Mouse (Mus musculus) neural tube, embryonic 12.5 days (tissue): ENCODE results near the gene Triml2. TPM values are rescaled to one million over a fixed set of nuclear protein-coding genes. Genes with fewer than 3 reads are reported as not detected.

Experiments used
- ATAC-seq: fragments of 200-750 bp; cut with Nextera tagmentation; 2 replicates; pipeline ENCODE4 v1.8.0; 2017; ENCODE audit warnings: low read depth, mild to moderate bottlenecking, moderate TSS enrichment, moderate library complexity; ENCODE audit not compliant: low FRiP score
- H3K27ac ChIP-seq: fragments of 300-500 bp; sonication (generic); 2 replicates; pipeline ENCODE4 v1.5.1; 2016
- H3K27me3 ChIP-seq: fragments of 300-500 bp; sonication (generic); replicated peaks from 2 replicates; pipeline ENCODE4 v1.6.1; 2016; ENCODE audit warnings: mild to moderate bottlenecking
- H3K36me3 ChIP-seq: fragments of 300-500 bp; sonication (generic); 2 replicates; pipeline ENCODE4 v1.6.1; 2016; ENCODE audit warnings: mild to moderate bottlenecking
- H3K4me1 ChIP-seq: fragments of 300-500 bp; sonication (generic); 2 replicates; pipeline ENCODE4 v1.6.1; 2016
- H3K4me2 ChIP-seq: fragments of 300-500 bp; sonication (generic); replicated peaks from 2 replicates; pipeline ENCODE4 v1.6.1; 2016; ENCODE audit warnings: mild to moderate bottlenecking
- H3K4me3 ChIP-seq: fragments of 300-500 bp; sonication (generic); 2 replicates; pipeline ENCODE4 v1.5.1; 2016
- H3K9ac ChIP-seq: fragments of 300-500 bp; sonication (generic); 2 replicates; pipeline ENCODE4 v1.6.1; 2016; ENCODE audit warnings: mild to moderate bottlenecking
- H3K9me3 ChIP-seq: fragments of 300-500 bp; sonication (generic); 2 replicates; pipeline ENCODE4 v1.6.1; 2016; ENCODE audit warnings: mild to moderate bottlenecking
- WGBS: fragments of 180-500 bp; shearing (Covaris S2); methylation state at CpG from one replicate; pipeline ENCODE4 v1.1.7; 2016; 5-methylcytosine and 5-hydroxymethylcytosine counted together
- polyA plus RNA-seq: library from polyadenylated mRNA; unstranded; fragments of >200 nt; fragmentation: Nextera tagmentation; extraction: Ambion mirVana; gene quantifications from 2 replicates; pipeline ENCODE4 v1.2.1, GENCODE M21; 2016

Gene Triml2
- not detected in 2 replicates for polyA plus RNA-seq

DNA sequence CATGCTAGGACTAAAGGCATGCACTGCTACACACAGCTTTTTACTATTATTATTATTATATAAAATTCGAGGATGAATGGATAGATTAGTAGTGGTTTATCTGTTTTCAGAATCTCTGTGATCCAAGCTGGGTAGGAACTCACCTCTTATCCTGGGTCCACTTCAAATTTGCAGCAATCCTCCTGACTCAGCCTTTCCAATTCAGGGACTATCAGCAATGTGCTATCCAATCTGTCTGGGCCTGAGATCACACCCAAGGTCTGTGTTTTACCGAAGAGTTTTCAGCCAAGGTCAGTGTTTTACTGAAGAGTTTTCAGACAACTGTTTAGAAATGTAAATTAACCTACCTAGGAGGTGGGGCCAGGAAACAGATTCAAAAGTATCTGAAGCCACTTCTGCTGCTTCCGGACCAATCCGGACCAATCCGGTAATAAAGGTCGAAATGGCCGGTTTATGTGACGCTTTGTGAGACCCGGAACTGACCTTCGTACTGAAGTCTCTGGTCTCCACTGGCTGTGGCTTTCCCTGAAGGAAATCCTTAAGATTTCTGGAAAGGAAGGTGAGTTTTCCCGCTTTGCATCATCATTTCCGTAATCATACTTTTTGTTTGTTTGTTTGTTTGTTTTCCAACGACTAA is at the start of gene Triml2:
TSS of gene Triml2 (plus strand) at position 488 of the 637 bp plus-strand sequence.
- H3K9me3 ChIP-seq = no peaks in the 10 kb centered on the region
- no peaks in the 10 kb centered on the region for H3K27me3 ChIP-seq
- no peak within 1 kb of the TSS for H3K9ac ChIP-seq
- no peak within 1 kb of the TSS for H3K27ac ChIP-seq
- no peak for ATAC-seq
- no peaks in the 10 kb centered on the region for H3K36me3 ChIP-seq
- H3K4me3 ChIP-seq = no peak within 1 kb of the TSS
- H3K4me1 ChIP-seq = no peaks in the 10 kb centered on the region
- WGBS = 92% methylated on average over 13 of the region's 13 CpGs
- H3K4me2 ChIP-seq = no peak within 1 kb of the TSS

DNA sequence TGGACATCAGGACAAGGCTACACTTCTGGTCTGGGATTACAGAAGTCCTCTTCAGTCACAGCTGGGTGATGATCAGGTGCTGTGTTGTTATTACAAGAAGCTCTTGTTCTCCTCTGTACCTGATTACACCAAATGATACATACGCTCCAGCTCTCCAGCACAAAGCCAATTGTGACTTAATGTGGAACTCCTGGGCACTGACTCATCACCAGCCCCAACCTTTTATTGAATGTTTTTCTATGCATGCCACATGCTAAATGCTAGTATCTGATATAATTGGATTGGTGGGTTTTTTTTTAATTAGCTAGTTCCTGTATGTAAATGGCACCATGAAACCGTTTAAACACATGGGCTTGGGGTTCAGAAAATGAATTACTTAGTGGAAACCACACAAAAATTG is 39.0 kb upstream of the Triml2 start, which contains the start of gene Triml1:
TSS of gene Triml1 (minus strand) at position 101 of the 400 bp plus-strand sequence.
- H3K4me2 ChIP-seq = no peak within 1 kb of the TSS
- WGBS = 83% methylated on average over 2 of the region's 2 CpGs
- ATAC-seq = no peak
- no peaks in the 10 kb centered on the region for H3K4me1 ChIP-seq
- H3K4me3 ChIP-seq = no peak within 1 kb of the TSS
- no peak within 1 kb of the TSS for H3K9ac ChIP-seq
- no peaks in the 10 kb centered on the region for H3K36me3 ChIP-seq
- no peaks in the 10 kb centered on the region for H3K27me3 ChIP-seq
- no peaks in the 10 kb centered on the region for H3K9me3 ChIP-seq
- H3K27ac ChIP-seq = no peak within 1 kb of the TSS

DNA sequence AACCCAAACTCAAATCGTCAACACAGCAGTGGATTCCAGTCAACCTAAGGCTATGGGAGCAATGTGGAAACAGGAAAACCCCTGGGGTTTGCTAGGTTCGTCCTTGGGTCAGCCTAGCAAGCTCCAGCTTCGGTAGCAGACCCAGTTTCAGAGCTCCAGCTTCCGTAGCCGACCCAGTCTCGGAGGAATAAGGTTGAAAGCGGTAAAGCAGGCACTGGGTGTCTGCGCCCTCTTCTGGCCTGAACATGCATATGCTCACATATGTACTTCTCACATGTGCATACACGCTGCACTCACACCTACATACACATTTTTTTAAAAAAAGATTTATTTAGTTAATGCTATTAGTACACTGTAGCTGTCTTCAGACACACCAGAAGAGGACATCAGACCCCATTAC is 31.0 kb upstream of the Triml2 start:
- 88% methylated on average over 9 of the region's 9 CpGs for WGBS

DNA sequence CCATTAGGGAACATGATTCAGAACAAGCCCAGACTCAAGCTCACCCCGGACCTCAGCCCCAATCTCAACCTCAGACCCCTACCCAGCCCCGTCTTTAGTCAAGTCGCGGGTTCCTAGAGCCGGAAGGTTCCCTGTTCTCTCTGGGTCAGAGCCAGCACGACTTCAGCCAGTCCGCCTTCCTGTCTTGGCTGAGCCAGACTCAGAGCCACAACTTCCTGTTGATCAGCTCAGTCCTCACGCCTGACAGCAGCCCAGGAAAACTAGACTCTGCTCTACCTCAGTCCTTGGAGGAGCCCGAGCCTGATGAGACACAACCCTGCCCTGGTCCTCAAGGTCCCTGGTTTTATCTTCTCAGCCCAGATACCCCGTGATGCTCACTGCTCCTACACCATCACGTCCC is 17.1 kb upstream of the Triml2 start:
- Histone ChIP-seq H3K4me3 (no peak overlapping the region), H3K9me3 (no peaks in the 10 kb centered on the region), H3K36me3 (no peaks in the 10 kb centered on the region), H3K9ac (no peak overlapping the region), H3K27ac (no peak overlapping the region), H3K4me2 (no peak overlapping the region), H3K4me1 (no peaks in the 10 kb centered on the region), H3K27me3 (no peaks in the 10 kb centered on the region)
- ATAC-seq = no peak
- WGBS = 86% methylated on average over 11 of the region's 11 CpGs

More for the DNA sequence above, 31.0 kb upstream of the Triml2 start:
- Histone ChIP-seq H3K27ac (no peak overlapping the region), H3K4me3 (no peak overlapping the region), H3K9me3 (no peaks in the 10 kb centered on the region), H3K36me3 (no peaks in the 10 kb centered on the region), H3K27me3 (no peaks in the 10 kb centered on the region), H3K4me2 (no peak overlapping the region), H3K9ac (no peak overlapping the region), H3K4me1 (no peaks in the 10 kb centered on the region)
- ATAC-seq = no peak

DNA sequence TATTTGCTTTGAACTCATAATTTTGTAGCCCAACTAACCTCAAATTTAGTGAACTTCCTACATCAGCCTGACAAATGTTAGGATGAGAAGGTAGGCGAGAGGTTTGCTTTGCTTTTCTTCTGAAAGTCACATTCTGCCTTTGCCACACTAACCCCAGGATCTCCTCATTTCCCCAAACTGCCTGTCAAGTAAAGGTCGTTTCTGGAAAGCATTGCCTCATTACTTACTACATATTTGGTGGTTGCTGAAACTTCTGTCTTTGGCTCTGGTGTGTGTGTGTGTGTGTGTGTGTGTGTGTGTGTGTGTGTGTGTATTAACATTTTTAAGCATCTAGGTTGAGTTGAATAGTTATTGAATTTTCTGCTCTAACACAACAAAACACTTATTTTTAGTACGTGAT is 15.9 kb upstream of the Triml2 start:
- Histone ChIP-seq H3K4me2 (no peak overlapping the region), H3K9ac (no peak overlapping the region), H3K27me3 (no peaks in the 10 kb centered on the region), H3K4me3 (no peak overlapping the region), H3K27ac (no peak overlapping the region), H3K9me3 (no peaks in the 10 kb centered on the region), H3K4me1 (no peaks in the 10 kb centered on the region), H3K36me3 (no peaks in the 10 kb centered on the region)
- 86% methylated on average over 3 of the region's 3 CpGs for WGBS
- ATAC-seq = no peak

DNA sequence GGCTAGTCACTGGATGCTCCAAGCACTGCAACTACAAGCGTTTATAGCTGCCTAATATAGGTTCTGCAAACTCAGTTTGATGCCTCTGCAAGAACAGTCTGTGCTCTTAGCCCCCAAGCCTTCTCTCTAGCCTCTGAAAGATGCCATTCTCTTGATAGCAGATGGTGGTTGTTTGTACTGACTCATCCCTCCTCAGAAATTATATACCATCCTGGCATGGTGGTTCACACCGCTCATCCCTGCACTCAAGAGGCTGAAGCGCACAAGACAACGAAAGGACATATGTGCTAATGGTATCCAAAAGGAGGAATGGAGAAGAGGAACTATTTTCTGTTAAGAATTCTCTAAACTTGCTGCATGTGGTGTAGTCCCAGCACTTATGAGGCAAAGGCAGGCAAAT is 12.3 kb upstream of the Triml2 start:
- no peak for ATAC-seq
- Histone ChIP-seq H3K27me3 (no peaks in the 10 kb centered on the region), H3K4me3 (no peak overlapping the region), H3K9me3 (no peaks in the 10 kb centered on the region), H3K4me1 (no peaks in the 10 kb centered on the region), H3K9ac (no peak overlapping the region), H3K4me2 (no peak overlapping the region), H3K36me3 (no peaks in the 10 kb centered on the region), H3K27ac (no peak overlapping the region)
- WGBS = 89% methylated on average over 4 of the region's 4 CpGs

DNA sequence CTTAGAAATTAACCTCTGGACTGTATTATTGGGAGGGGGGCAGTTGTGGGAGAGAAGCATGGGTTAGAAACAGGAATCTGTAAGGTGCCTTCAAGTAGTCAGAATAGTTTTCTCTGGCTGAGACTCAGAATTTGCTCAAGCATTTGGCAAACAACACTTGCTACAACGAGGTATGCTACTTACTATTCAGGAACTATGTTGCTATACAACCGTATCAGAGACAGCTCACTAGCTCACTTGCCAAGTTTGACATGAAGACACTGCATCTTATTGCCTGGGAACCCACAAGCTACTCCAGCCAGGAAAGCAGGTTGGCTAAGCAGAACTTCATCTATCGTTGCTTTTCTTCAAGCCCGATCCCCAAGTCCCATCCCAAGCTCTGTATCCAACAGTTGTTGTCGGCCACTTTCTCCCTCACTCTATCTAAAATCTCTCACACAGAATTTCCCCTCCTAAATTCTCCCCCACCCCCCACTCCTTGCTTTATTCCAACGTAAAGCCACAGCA is 11.0 kb upstream of the Triml2 start:
- 87% methylated on average over 6 of the region's 6 CpGs for WGBS

DNA sequence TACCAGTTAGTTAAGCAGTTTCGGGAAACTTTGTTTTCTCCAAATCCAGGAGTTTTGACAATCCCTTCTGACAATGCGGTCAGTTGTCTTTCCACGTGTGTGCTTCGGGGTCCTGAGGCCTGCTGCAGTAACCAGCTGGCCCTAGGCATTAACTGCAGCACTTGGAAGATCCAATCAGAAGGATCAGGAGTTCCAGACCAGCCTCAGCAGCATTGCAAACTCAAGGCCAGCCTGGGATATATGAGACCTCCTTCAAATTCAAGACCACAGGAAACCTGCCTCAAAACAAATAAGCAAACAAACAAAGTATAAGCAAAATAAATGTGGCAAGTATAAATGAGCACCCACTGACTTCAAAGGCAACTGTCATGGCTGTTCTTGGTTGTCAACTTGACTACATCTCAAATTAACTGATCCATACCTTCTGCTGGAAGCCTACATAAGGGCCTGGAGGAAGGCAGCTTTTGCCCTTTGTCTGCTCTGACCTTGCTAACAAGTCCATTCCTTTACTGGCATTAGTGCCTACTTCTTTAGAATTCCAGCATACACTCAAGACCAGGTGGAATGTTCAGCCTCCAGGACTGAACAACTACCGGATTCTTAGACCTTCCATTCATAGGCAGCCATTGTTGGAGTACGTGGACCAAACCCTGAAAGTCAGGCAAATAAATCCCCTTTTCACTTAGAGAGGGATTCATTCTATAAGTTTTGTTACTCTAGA is 3.4 kb upstream of the Triml2 start:
- Histone ChIP-seq H3K36me3 (no peaks in the 10 kb centered on the region), H3K27me3 (no peaks in the 10 kb centered on the region), H3K4me3 (no peak overlapping the region), H3K4me2 (no peak overlapping the region), H3K27ac (no peak overlapping the region), H3K4me1 (no peaks in the 10 kb centered on the region), H3K9me3 (no peaks in the 10 kb centered on the region), H3K9ac (no peak overlapping the region)
- 93% methylated on average over 6 of the region's 6 CpGs for WGBS
- ATAC-seq = no peak

More for the DNA sequence above, 11.0 kb upstream of the Triml2 start:
- Histone ChIP-seq H3K27ac (no peak overlapping the region), H3K4me3 (no peak overlapping the region), H3K9me3 (no peaks in the 10 kb centered on the region), H3K9ac (no peak overlapping the region), H3K4me1 (no peaks in the 10 kb centered on the region), H3K36me3 (no peaks in the 10 kb centered on the region), H3K4me2 (no peak overlapping the region), H3K27me3 (no peaks in the 10 kb centered on the region)
- no peak for ATAC-seq

DNA sequence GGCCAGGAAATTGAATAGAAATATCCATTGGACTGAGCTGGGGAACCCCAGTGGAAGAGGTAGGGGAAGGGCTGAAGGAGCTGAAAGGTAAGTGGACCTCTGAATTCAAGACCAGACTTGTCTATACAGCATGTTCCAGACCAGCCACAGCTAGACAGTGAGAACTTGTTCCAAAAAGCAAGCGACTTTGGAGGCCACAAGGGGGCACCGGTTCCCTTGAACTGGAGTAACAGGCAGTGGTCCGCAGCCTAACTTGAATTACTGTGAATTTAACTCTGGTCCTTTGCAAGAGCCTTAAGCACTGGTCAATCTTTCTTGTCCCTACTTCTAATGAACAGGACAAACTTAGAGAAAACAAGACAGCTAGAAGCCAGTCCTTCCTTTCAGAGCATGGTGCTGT is 2.1 kb upstream of the Triml2 start:
- H3K36me3 ChIP-seq = no peaks in the 10 kb centered on the region
- H3K4me2 ChIP-seq = no peak overlapping the region
- no peaks in the 10 kb centered on the region for H3K27me3 ChIP-seq
- no peaks in the 10 kb centered on the region for H3K9me3 ChIP-seq
- no peak overlapping the region for H3K27ac ChIP-seq
- ATAC-seq = no peak
- H3K4me3 ChIP-seq = no peak overlapping the region
- 48% methylated on average over 3 of the region's 3 CpGs for WGBS
- no peaks in the 10 kb centered on the region for H3K4me1 ChIP-seq
- H3K9ac ChIP-seq = no peak overlapping the region

DNA sequence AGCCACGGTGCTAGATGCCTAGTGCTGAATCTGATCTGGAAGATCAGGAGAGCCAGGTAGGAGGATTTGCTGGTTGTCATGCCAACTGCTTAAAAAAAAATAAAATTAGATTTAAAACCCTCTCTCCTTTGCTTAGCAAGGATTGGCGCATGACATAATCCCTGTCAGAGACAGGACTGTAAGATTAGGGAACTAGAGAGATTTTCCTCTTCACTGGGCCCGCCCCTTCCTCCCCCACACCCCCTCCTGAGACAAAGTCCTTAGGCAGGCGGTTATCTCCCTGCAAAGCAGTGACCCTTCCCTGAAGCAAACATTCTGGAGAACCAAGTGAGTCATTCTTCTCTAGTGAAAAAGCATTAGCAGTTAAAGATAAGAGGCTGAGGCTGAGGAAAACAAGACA is 1.2 kb upstream of the Triml2 start:
- no peaks in the 10 kb centered on the region for H3K9me3 ChIP-seq
- H3K36me3 ChIP-seq = no peaks in the 10 kb centered on the region
- no peaks in the 10 kb centered on the region for H3K4me1 ChIP-seq
- no peak overlapping the region for H3K9ac ChIP-seq
- no peak overlapping the region for H3K4me2 ChIP-seq
- ATAC-seq = no peak
- H3K27me3 ChIP-seq = no peaks in the 10 kb centered on the region
- WGBS = 76% methylated on average over 4 of the region's 4 CpGs
- H3K4me3 ChIP-seq = no peak overlapping the region
- H3K27ac ChIP-seq = no peak overlapping the region

DNA sequence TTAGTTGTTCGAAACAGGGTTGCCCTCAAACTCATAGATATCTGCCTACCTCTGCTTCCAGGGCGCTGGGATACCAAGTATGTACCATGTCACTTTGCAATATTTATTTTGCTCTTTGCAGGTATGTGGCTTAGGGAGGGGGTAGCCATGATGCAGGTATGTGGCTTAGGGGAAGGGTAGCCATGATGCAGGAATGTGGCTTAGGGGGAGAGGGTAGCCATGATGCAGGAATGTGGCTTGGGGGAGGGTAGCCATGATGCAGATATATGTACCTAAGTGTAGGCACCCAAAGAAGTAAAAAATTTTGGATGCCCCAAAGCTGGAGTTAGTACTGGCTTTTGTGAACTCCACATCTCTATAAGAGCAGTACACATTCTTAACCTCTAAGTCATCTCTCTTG is 1.9 kb downstream of the Triml2 start:
- no peak for ATAC-seq
- Histone ChIP-seq H3K4me1 (no peaks in the 10 kb centered on the region), H3K36me3 (no peaks in the 10 kb centered on the region), H3K4me3 (no peak overlapping the region), H3K9ac (no peak overlapping the region), H3K9me3 (no peaks in the 10 kb centered on the region), H3K4me2 (no peak overlapping the region), H3K27me3 (no peaks in the 10 kb centered on the region), H3K27ac (no peak overlapping the region)
- WGBS = 92% methylated on average over 2 of the region's 2 CpGs

DNA sequence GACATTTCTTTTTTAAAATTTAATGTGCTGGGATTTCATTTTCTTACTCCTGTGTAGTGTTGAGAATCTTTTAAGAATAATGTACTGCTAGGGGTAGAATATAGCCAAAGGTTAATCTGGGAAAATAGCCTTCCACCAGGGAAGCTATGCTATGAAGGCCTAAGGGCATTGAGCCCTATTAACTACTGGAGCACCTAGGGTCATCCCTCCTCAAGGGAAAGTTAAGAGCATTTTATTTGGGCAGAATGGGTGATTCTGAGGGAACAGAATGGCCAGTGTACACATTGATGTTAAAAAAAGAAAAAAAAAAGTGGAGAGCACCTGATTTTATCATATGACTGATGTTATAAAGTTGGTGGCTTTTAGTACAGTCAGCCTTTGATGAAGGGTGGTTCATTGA is 35.2 kb downstream of the Triml2 start:
- ATAC-seq = no peak
- Histone ChIP-seq H3K27me3 (no peaks in the 10 kb centered on the region), H3K4me1 (no peaks in the 10 kb centered on the region), H3K36me3 (no peaks in the 10 kb centered on the region), H3K9ac (no peak overlapping the region), H3K27ac (no peak overlapping the region), H3K4me2 (no peak overlapping the region), H3K4me3 (no peak overlapping the region), H3K9me3 (no peaks in the 10 kb centered on the region)

DNA sequence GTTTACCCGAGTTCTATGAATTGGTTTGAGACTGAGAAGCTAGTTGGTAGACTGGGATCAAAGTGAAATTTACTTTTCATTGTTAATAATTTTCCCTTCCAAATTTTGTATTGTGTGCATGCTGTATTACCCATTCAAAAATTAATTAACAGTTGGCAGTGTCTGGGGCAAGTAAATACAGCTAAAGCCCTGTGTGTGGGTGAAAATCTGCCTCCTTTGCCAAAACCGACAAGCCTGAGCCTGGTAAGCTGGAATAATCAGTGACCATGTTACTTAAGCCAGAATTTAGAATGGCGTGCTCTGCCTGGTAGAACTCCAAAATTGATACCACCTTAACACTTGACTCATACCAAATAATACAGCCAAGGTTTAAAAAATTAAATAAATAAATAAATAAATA is 63.0 kb downstream of the Triml2 start:
- no peak for ATAC-seq
- Histone ChIP-seq H3K4me2 (no peak overlapping the region), H3K27me3 (no peaks in the 10 kb centered on the region), H3K9me3 (no peaks in the 10 kb centered on the region), H3K27ac (no peak overlapping the region), H3K4me1 (no peaks in the 10 kb centered on the region), H3K9ac (no peak overlapping the region), H3K4me3 (no peak overlapping the region), H3K36me3 (no peaks in the 10 kb centered on the region)
- 90% methylated on average over 3 of the region's 3 CpGs for WGBS
